Mouse (Mus musculus): ENCODE measurements around the gene Olfr1013.

The Olfr1013 gene

GRCm38 (mm10) chr2:85766798-85767197 is at the start of gene Olfr1013:
Gene Olfr1013 (plus strand): TSS chr2:85767098.
- ATAC-seq (ENCODE audit: low TSS enrichment), result no peak

- peak; percentile 50; the same call in 1 of the 2 replicates for ATAC-seq (ENCODE audit: low TSS enrichment)
Observed at GRCm38 (mm10) chr2:85725793-85726192, 41.1 kb upstream of the Olfr1013 start.

- no peak for ATAC-seq (ENCODE audit: low TSS enrichment)
Observed at GRCm38 (mm10) chr2:85753822-85754221, 13.1 kb upstream of the Olfr1013 start.

GRCm38 (mm10) chr2:85762666-85763065 is 4.2 kb upstream of the Olfr1013 start, which contains the start of gene Olfr1012:
Gene Olfr1012 (minus strand): TSS chr2:85762766.
- no peak for ATAC-seq (ENCODE audit: low TSS enrichment)

GRCm38 (mm10) chr2:85772413-85772812 is 5.5 kb downstream of the Olfr1013 start, which contains the start of gene Olfr1014:
Gene Olfr1014 (plus strand): TSS chr2:85772713.
- ATAC-seq (ENCODE audit: low TSS enrichment), result no peak

GRCm38 (mm10) chr2:85781717-85782116 is 14.8 kb downstream of the Olfr1013 start, which contains the start of gene Olfr1015:
Gene Olfr1015 (plus strand): TSS chr2:85782017.
- no peak for ATAC-seq (ENCODE audit: low TSS enrichment)

GRCm38 (mm10) chr2:85792331-85792730 is 25.4 kb downstream of the Olfr1013 start:
- ATAC-seq (ENCODE audit: low TSS enrichment), result no peak

- ATAC-seq (ENCODE audit: low TSS enrichment), result no peak
Observed at GRCm38 (mm10) chr2:85802444-85802843, 35.5 kb downstream of the Olfr1013 start, which contains the start of gene Olfr1016. Gene Olfr1016 (minus strand): TSS chr2:85802544.

GRCm38 (mm10) chr2:85804501-85804900 is 37.6 kb downstream of the Olfr1013 start:
- no peak for ATAC-seq (ENCODE audit: low TSS enrichment)

- no peak for ATAC-seq (ENCODE audit: low TSS enrichment)
Observed at GRCm38 (mm10) chr2:85818179-85818578, 51.3 kb downstream of the Olfr1013 start, which contains the start of gene Olfr1018. Gene Olfr1018 (plus strand): TSS chr2:85818479.
